ENCODE assay signal across 8 mouse cellular contexts in genomic region chr6:122560427-122560826, GRCm38 (mm10). TPM values are rescaled to one million over a fixed set of nuclear protein-coding genes. Genes with fewer than 3 reads are reported as not detected.
DNase-seq lines count a peak whose midpoint lies in the region; ATAC-seq and TF ChIP-seq lines count a peak whose summit lies in the region.

No protein-coding gene starts in this region.

- no peak overlapping the region for H3K27ac ChIP-seq in ES-E14 (ENCODE audit: insufficient read depth, low read depth, low read length, poor library complexity, severe bottlenecking)
- no peak overlapping the region for H3K27ac ChIP-seq in forebrain, embryonic 14.5 days (ENCODE audit: low read depth, low read length)
- no peak overlapping the region for H3K27ac ChIP-seq in neural tube, embryonic 15.5 days (replicated peaks)

- intact Hi-C loops in heart, postnatal 14 days (cut with DNase I), result loop anchor here (2.0 kb wide), 1 partner anchor 66 kb away; no protein-coding TSS in a partner anchor

- H3K9ac ChIP-seq in ES-E14 (ENCODE audit: insufficient read depth, low read depth, low read length, poor library complexity, severe bottlenecking), result no peak overlapping the region
- H3K9ac ChIP-seq in forebrain, embryonic 14.5 days (ENCODE audit: low read length), result no peak overlapping the region
- H3K9ac ChIP-seq in neural tube, embryonic 15.5 days (replicated peaks), result no peak overlapping the region

- peak overlapping the region; percentile 32 for H3K4me2 ChIP-seq in forebrain, embryonic 14.5 days (ENCODE audit: low read length)
- H3K4me2 ChIP-seq in neural tube, embryonic 15.5 days, result peak overlapping the region; percentile 45

- H3K9me3 ChIP-seq in ES-E14 (ENCODE audit: control insufficient read depth, insufficient read depth, low read depth, low read length), result no peaks in the 10 kb centered on the region
- H3K9me3 ChIP-seq in forebrain, embryonic 14.5 days (replicated peaks; ENCODE audit: control insufficient read depth, low read length), result no peaks in the 10 kb centered on the region
- no peaks in the 10 kb centered on the region for H3K9me3 ChIP-seq in neural tube, embryonic 15.5 days (replicated peaks)

- no peaks in the 10 kb centered on the region for H3K36me3 ChIP-seq in ES-E14 (ENCODE audit: control insufficient read depth, insufficient read depth, low read length, poor library complexity, severe bottlenecking)
- H3K36me3 ChIP-seq in forebrain, embryonic 14.5 days (ENCODE audit: control insufficient read depth, insufficient read depth, low read length), result no peaks in the 10 kb centered on the region
- no peaks in the 10 kb centered on the region for H3K36me3 ChIP-seq in neural tube, embryonic 15.5 days

- DNase-seq in ES-E14 (ENCODE audit: low read depth, low spot score), result peak; percentile 97
- peak; percentile 94 for DNase-seq in forebrain, embryonic 14.5 days (ENCODE audit: low spot score)
- peak; percentile 71 to 81 for DNase-seq in heart, postnatal 14 days
- DNase-seq in large intestine, adult 2 months (ENCODE audit: low read depth, low spot score), result peak; percentile 86
- peak; percentile 67 to 72 for DNase-seq in lung, adult 18-20 months
- DNase-seq in testis, postnatal 10 days (ENCODE audit: low spot score), result peak; percentile 82

- WGBS in forebrain, embryonic 14.5 days, result 4% methylated on average over 17 of the region's 17 CpGs
- 6% methylated on average over 17 of the region's 17 CpGs for WGBS in large intestine, adult 2 months
- 9% methylated on average over 17 of the region's 17 CpGs for WGBS in neural tube, embryonic 15.5 days

- 0 out of 2 replicates have a peak, but pooled peaks have one; percentile 22 for ATAC-seq in cerebellum, adult (ENCODE audit: insufficient number of reproducible peaks, low FRiP score, low TSS enrichment)
- peak; percentile 63 for ATAC-seq in forebrain, embryonic 14.5 days
- peak; percentile 23 for ATAC-seq in neural tube, embryonic 15.5 days (ENCODE audit: low FRiP score)

- H3K4me1 ChIP-seq in ES-E14 (ENCODE audit: control insufficient read depth in 2 of 2, insufficient read depth in 2 of 2, low read length in 2 of 2, poor library complexity in 1 of 2), result 0 out of 4 replicates have a peak, but pooled peaks cover 0 to 2% of the 10 kb centered on the region in 2 experiments
- no peaks in the 10 kb centered on the region for H3K4me1 ChIP-seq in forebrain, embryonic 14.5 days (ENCODE audit: control insufficient read depth, insufficient read depth, low read length)
- peaks cover 11% of the 10 kb centered on the region for H3K4me1 ChIP-seq in neural tube, embryonic 15.5 days

- in situ Hi-C loops in ES-E14 (cut with MboI; ENCODE audit: low sequenced_read_pairs in 2 of 2, unreplicated experiment in 2 of 2), result no loop called here

- no peaks in the 10 kb centered on the region for H3K27me3 ChIP-seq in forebrain, embryonic 14.5 days (replicated peaks; ENCODE audit: control insufficient read depth, insufficient read depth, low read length)
- H3K27me3 ChIP-seq in neural tube, embryonic 15.5 days (replicated peaks), result 0 out of 2 replicates have a peak, but pooled peaks cover 3% of the 10 kb centered on the region

- no peak overlapping the region for H3K4me3 ChIP-seq in ES-E14 (ENCODE audit: insufficient read depth in 1 of 2, low read depth in 1 of 2, low read length in 2 of 2, poor library complexity in 1 of 2, severe bottlenecking in 1 of 2)
- H3K4me3 ChIP-seq in forebrain, embryonic 14.5 days (ENCODE audit: low read depth, low read length), result 0 out of 2 replicates have a peak overlapping the region, but pooled peaks have one; percentile 4
- no peak overlapping the region; the same call in 1 of the 2 replicates for H3K4me3 ChIP-seq in neural tube, embryonic 15.5 days (replicated peaks)

TF ChIP-seq in ES-E14, 5 proteins besides CTCF, POLR2A, EP300 and RAD21:
- no peak for TF ChIP-seq CHD2 (IDR thresholded peaks at IDR 0.05; ENCODE audit: low read depth, low read length)
- no peak for TF ChIP-seq ZC3H11A (IDR thresholded peaks at IDR 0.05; ENCODE audit: borderline replicate concordance, low read depth, low read length)
- TF ChIP-seq MAFK (IDR thresholded peaks at IDR 0.05; ENCODE audit: insufficient read depth, low read depth, low read length), result no peak
- TF ChIP-seq ZNF384 (IDR thresholded peaks at IDR 0.05; ENCODE audit: low read depth, low read length), result no peak; the same call in 1 of the 2 replicates
- TF ChIP-seq HCFC1 (IDR thresholded peaks at IDR 0.05; ENCODE audit: borderline replicate concordance, insufficient read depth, low read length), result no peak

RNA-seq across cellular contexts. Expression of gene Aicda, which starts 6.8 kb away (rescaled TPM):
- total RNA-seq in ES-E14 (2012; rRNA removed), result 0.32 and 0.76 TPM in 2 replicates
- 0.43 and 0.52 TPM in 2 replicates for polyA plus RNA-seq in forebrain, embryonic 14.5 days (2014; fragmentation: Nextera tagmentation; extraction: Ambion mirVana)
- total RNA-seq in heart, postnatal 14 days (2021), result not detected
- polyA plus RNA-seq in large intestine, adult 2 months (2012; rRNA removed), result 0.47 and 1.0 TPM in 2 replicates
- polyA plus RNA-seq in neural tube, embryonic 15.5 days (2015; fragmentation: Nextera tagmentation; extraction: Ambion mirVana), result 0.51 and 0.54 TPM in 2 replicates

RNA-seq across cellular contexts. Expression of gene Apobec1, which starts 41.8 kb away (rescaled TPM):
- 5.9 and 8.8 TPM in 2 replicates for total RNA-seq in ES-E14 (2012; rRNA removed)
- polyA plus RNA-seq in forebrain, embryonic 14.5 days (2014; fragmentation: Nextera tagmentation; extraction: Ambion mirVana), result 3.7 and 4.3 TPM in 2 replicates
- 1 to 10 TPM; 3.9 to 4.8 TPM for total RNA-seq in heart, postnatal 14 days (2021)
- polyA plus RNA-seq in large intestine, adult 2 months (2012; rRNA removed), result 14.3 and 25.6 TPM in 2 replicates
- 1.7 and 2.7 TPM in 2 replicates for polyA plus RNA-seq in neural tube, embryonic 15.5 days (2015; fragmentation: Nextera tagmentation; extraction: Ambion mirVana)

RNA-seq across cellular contexts. Expression of gene Gdf3, which starts 49.5 kb away (rescaled TPM):
- total RNA-seq in ES-E14 (2012; rRNA removed), result 155 and 219 TPM in 2 replicates
- not detected in 2 replicates for polyA plus RNA-seq in forebrain, embryonic 14.5 days (2014; fragmentation: Nextera tagmentation; extraction: Ambion mirVana)
- total RNA-seq in heart, postnatal 14 days (2021), result not detected
- polyA plus RNA-seq in large intestine, adult 2 months (2012; rRNA removed), result 0.11 and 0.19 TPM in 2 replicates
- 0.09 TPM in 1 of 2 replicates, not detected in the other for polyA plus RNA-seq in neural tube, embryonic 15.5 days (2015; fragmentation: Nextera tagmentation; extraction: Ambion mirVana)

RNA-seq across cellular contexts. Expression of gene Mfap5, which starts 54.8 kb away (rescaled TPM):
- 7.1 and 8.7 TPM in 2 replicates for total RNA-seq in ES-E14 (2012; rRNA removed)
- polyA plus RNA-seq in forebrain, embryonic 14.5 days (2014; fragmentation: Nextera tagmentation; extraction: Ambion mirVana), result 1.1 and 1.8 TPM in 2 replicates
- total RNA-seq in heart, postnatal 14 days (2021), result 10 to 100 TPM; 82.5 to 86.0 TPM
- polyA plus RNA-seq in large intestine, adult 2 months (2012; rRNA removed), result 12.8 and 15.4 TPM in 2 replicates
- polyA plus RNA-seq in neural tube, embryonic 15.5 days (2015; fragmentation: Nextera tagmentation; extraction: Ambion mirVana), result 10.0 and 11.3 TPM in 2 replicates
